ENCODE assay signal across 30 mouse cellular contexts in the genomic region with DNA sequence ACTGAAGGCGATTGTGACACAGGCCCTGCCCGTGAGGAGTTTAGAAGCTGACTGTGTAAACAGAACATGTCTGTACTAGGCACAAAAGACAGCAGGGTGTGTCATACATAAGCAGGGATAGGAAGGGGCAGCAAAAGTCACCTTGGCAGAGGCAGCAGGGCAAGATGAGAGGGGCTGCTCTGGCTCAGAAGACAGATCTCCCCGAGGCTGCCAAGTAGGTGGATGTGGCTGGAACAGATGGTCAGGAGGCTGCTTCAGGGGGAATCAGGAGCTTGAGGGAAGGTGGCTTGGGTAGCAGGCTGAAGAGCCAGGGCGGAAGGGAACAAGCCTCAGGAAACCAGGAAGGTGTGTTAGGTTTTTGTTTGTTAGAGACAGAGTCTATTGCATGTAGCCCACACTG. TPM values are rescaled to one million over a fixed set of nuclear protein-coding genes. Genes with fewer than 3 reads are reported as not detected.
DNase-seq lines count a peak whose midpoint lies in the region; ATAC-seq lines count a peak whose summit lies in the region.
"Had no signal": no experiment of that assay in that cellular context is flagged by ENCODE, and none has a peak within 500 bp of the region (broad histone marks: within the 10 kb centered on the region; RNA-seq: fewer than 3 reads in every experiment).

No protein-coding gene starts in this region.

- peaks cover 9% of the 10 kb centered on the region for H3K4me1 ChIP-seq in stomach, embryonic 15.5 days

- peak overlapping the region; percentile 57 for H3K27ac ChIP-seq in stomach, embryonic 15.5 days
- H3K27ac ChIP-seq: embryonic facial prominence, embryonic 12.5 days; forebrain, embryonic 12.5 days; forebrain, embryonic 15.5 days; hindbrain, embryonic 12.5 days; hindbrain, embryonic 15.5 days had no signal

- no peak overlapping the region for H3K4me3 ChIP-seq in stomach, embryonic 15.5 days (replicated peaks)
- H3K4me3 ChIP-seq: embryonic facial prominence, embryonic 12.5 days; erythroblast, embryonic 14.5 days; forebrain, embryonic 12.5 days; forebrain, embryonic 15.5 days; hindbrain, embryonic 12.5 days; hindbrain, embryonic 15.5 days had no signal

- no peaks in the 10 kb centered on the region for H3K9me3 ChIP-seq in stomach, embryonic 15.5 days
- H3K9me3 ChIP-seq: embryonic facial prominence, embryonic 12.5 days; forebrain, embryonic 12.5 days; forebrain, embryonic 15.5 days; hindbrain, embryonic 12.5 days; hindbrain, embryonic 15.5 days had no signal

- no peaks in the 10 kb centered on the region for H3K36me3 ChIP-seq in stomach, embryonic 15.5 days
- H3K36me3 ChIP-seq: embryonic facial prominence, embryonic 12.5 days; forebrain, embryonic 12.5 days; forebrain, embryonic 15.5 days; hindbrain, embryonic 12.5 days; hindbrain, embryonic 15.5 days had no signal

- ATAC-seq in stomach, embryonic 15.5 days (ENCODE audit: insufficient read depth, low FRiP score, low read depth) = no peak
- ATAC-seq: activated CD4-positive, CD25-positive, alpha-beta regulatory T cell, adult 4 months; forebrain, embryonic 15.5 days had no signal

- H3K9ac ChIP-seq in stomach, embryonic 15.5 days = no peak overlapping the region
- H3K9ac ChIP-seq: embryonic facial prominence, embryonic 12.5 days; forebrain, embryonic 12.5 days; forebrain, embryonic 15.5 days; hindbrain, embryonic 12.5 days; hindbrain, embryonic 15.5 days had no signal

- DNase-seq in cerebellum, postnatal 10 days = peak; percentile 50 to 66
- no peak for DNase-seq in cerebellum, postnatal 25 days
- peak; percentile 30 for DNase-seq in left cerebral cortex, postnatal 4 days
- DNase-seq in left cerebral cortex, adult 8-10 months (ENCODE audit: low spot score in 2 of 2) = no peak
- DNase-seq in brain, adult 2 months (ENCODE audit: low read depth, low spot score) = peak; percentile 16
- no peak for DNase-seq in frontal cortex, adult 2 months (ENCODE audit: extremely low spot score in 1 of 2, low spot score in 1 of 2)
- DNase-seq in lung, postnatal 25 days (ENCODE audit: low spot score) = no peak
- DNase-seq: adrenal gland, adult 8-10 months; adrenal gland, postnatal 25 days; cerebellum, adult 18-20 months; cerebellum, adult 9-11 months; gastrocnemius, postnatal 10 days; heart, adult 11 months had no signal

- no peak overlapping the region for H3K4me2 ChIP-seq in stomach, embryonic 15.5 days
- H3K4me2 ChIP-seq: embryonic facial prominence, embryonic 12.5 days; forebrain, embryonic 12.5 days; forebrain, embryonic 15.5 days; heart, embryonic 11.5 days; hindbrain, embryonic 12.5 days; hindbrain, embryonic 15.5 days had no signal

- WGBS in stomach, embryonic 15.5 days = 50% methylated on average over 4 of the region's 4 CpGs

- intact Hi-C loops in left cerebral cortex, postnatal 4 days (cut with DNase I) = no loop called here

- no peaks in the 10 kb centered on the region for H3K27me3 ChIP-seq in stomach, embryonic 15.5 days (replicated peaks)
- H3K27me3 ChIP-seq: hindbrain, embryonic 15.5 days had no signal

RNA-seq across cellular contexts. Expression of gene Etnk2, which starts 7.0 kb away (rescaled TPM):
- 10 to 100 TPM; 10.6 to 12.6 TPM for total RNA-seq in left cerebral cortex, postnatal 4 days (2021)
- 1 to 10 TPM; 7.1 to 9.9 (median 7.9) TPM for total RNA-seq in left cerebral cortex, adult 8-10 months (2022)
- polyA plus RNA-seq in stomach, embryonic 15.5 days (2015; fragmentation: Nextera tagmentation; extraction: Ambion mirVana) = 4.0 and 6.4 TPM in 2 replicates
- polyA plus RNA-seq in frontal cortex, adult 2 months (2012; rRNA removed) = 7.8 and 8.6 TPM in 2 replicates
- total RNA-seq: hematopoietic stem cell, adult 5-6 weeks had no signal
- polyA plus RNA-seq: erythroblast, embryonic 14.5 days had no signal

RNA-seq across cellular contexts. Expression of gene Ren1, which starts 20.0 kb away (rescaled TPM):
- total RNA-seq in left cerebral cortex, postnatal 4 days (2021) = not detected
- not detected for total RNA-seq in left cerebral cortex, adult 8-10 months (2022)
- 2.6 and 2.8 TPM in 2 replicates for polyA plus RNA-seq in stomach, embryonic 15.5 days (2015; fragmentation: Nextera tagmentation; extraction: Ambion mirVana)
- 0.06 TPM in 1 of 2 replicates, not detected in the other for polyA plus RNA-seq in frontal cortex, adult 2 months (2012; rRNA removed)
- total RNA-seq: gastrocnemius, postnatal 10 days; gastrocnemius, postnatal 4 days; hematopoietic stem cell, adult 5-6 weeks had no signal
- polyA plus RNA-seq: activated CD4-positive, CD25-positive, alpha-beta regulatory T cell, adult 4 months; erythroblast, embryonic 14.5 days; forebrain, embryonic 12.5 days; forebrain, embryonic 15.5 days; heart, embryonic 11.5 days; heart, embryonic 14.5 days had no signal

RNA-seq across cellular contexts. Expression of gene Kiss1, which starts 48.7 kb away (rescaled TPM):
- total RNA-seq in left cerebral cortex, postnatal 4 days (2021) = not detected
- total RNA-seq in left cerebral cortex, adult 8-10 months (2022) = not detected
- polyA plus RNA-seq in stomach, embryonic 15.5 days (2015; fragmentation: Nextera tagmentation; extraction: Ambion mirVana) = not detected in 2 replicates
- 0.36 and 1.7 TPM in 2 replicates for polyA plus RNA-seq in frontal cortex, adult 2 months (2012; rRNA removed)
- total RNA-seq: adrenal gland, adult 8-10 months; adrenal gland, postnatal 25 days; ES-E14; gastrocnemius, adult 18-20 months; gastrocnemius, postnatal 10 days; gastrocnemius, postnatal 4 days; heart, adult 8-10 months; heart, postnatal 25 days; hematopoietic stem cell, adult 5-6 weeks had no signal
- polyA plus RNA-seq: activated CD4-positive, CD25-positive, alpha-beta regulatory T cell, adult 4 months; embryonic facial prominence, embryonic 12.5 days; erythroblast, embryonic 14.5 days; forebrain, embryonic 12.5 days; forebrain, embryonic 15.5 days; heart, embryonic 11.5 days; heart, embryonic 14.5 days; heart, postnatal 0 days; hindbrain, embryonic 12.5 days had no signal

RNA-seq across cellular contexts. Expression of gene Sox13, which starts 53.8 kb away (rescaled TPM):
- total RNA-seq in left cerebral cortex, postnatal 4 days (2021) = 10 to 100 TPM; 10.1 to 12.4 TPM
- 10 to 100 TPM in 3 of 4 experiments, 1 to 10 TPM in 1; 8.0 to 12.5 (median 11.4) TPM for total RNA-seq in left cerebral cortex, adult 8-10 months (2022)
- 6.8 and 7.9 TPM in 2 replicates for polyA plus RNA-seq in stomach, embryonic 15.5 days (2015; fragmentation: Nextera tagmentation; extraction: Ambion mirVana)
- 18.1 and 19.6 TPM in 2 replicates for polyA plus RNA-seq in frontal cortex, adult 2 months (2012; rRNA removed)
- polyA plus RNA-seq: activated CD4-positive, CD25-positive, alpha-beta regulatory T cell, adult 4 months had no signal

Comparison
In these comparisons a context has a peak if more than half of its experiments do, and no peak if none do; other contexts are left out.
1. DNase-seq: peak in cerebellum, postnatal 10 days (2 of 2), left cerebral cortex, postnatal 4 days (single experiment) and brain, adult 2 months (single experiment); none in cerebellum, postnatal 25 days (0 of 2), left cerebral cortex, adult 8-10 months (0 of 2), frontal cortex, adult 2 months (0 of 2) and lung, postnatal 25 days (single experiment).